Mouse (Mus musculus) heart, postnatal 0 days (tissue): Measurements from ENCODE around the gene Trank1.

Experiments
- CTCF ChIP-seq: IDR thresholded peaks from 2 replicates; pipeline ENCODE4 v1.5.1; 2016; ENCODE audit warnings: antibody characterized with exemption, control low read depth, low read depth
- EP300 ChIP-seq: IDR thresholded peaks from 2 replicates; pipeline ENCODE4 v1.6.1; 2016; ENCODE audit warnings: antibody characterized with exemption, low read depth

- no peak for TF ChIP-seq EP300
- TF ChIP-seq CTCF: no peak
These were observed 25.9 kb upstream of the Trank1 start for GRCm38 (mm10) chr9:111285676-111286075.
